Comparison of ENCODE assay signal across 8 mouse cellular contexts in the genomic region with DNA sequence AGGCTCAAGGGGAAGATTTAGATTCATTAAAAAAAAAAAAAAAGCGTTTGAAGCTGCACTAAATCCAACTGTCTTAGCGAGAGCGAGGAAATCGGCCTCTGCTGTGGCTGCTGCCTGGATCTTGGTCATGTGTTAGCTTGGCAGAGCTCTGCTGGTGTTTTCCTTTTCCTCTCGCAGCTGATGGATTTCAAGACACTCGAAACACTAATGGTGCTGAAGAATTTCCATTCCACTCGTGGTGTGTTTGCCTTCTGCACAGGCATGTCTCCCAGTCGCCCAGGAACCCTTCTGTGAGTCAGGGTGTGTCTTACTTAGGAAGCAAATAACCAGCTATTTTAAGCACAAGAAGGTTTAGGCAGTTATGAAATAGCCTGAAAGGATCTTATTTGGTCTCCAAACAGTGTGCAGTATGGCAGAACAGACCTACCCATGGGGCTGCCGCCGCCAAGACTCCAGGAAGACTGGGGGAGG. TPM values are rescaled to one million over a fixed set of nuclear protein-coding genes. Genes with fewer than 3 reads are reported as not detected.
DNase-seq lines count a peak whose midpoint lies in the region; ATAC-seq and TF ChIP-seq lines count a peak whose summit lies in the region.

No protein-coding gene starts in this region.

- peak; percentile 19 for DNase-seq in kidney, adult 2 months
- no peak for DNase-seq in kidney, postnatal 14 days
- DNase-seq in cerebellum, postnatal 14 days, result peak; percentile 39 to 41
- no peak for DNase-seq in limb, embryonic 14.5 days (ENCODE audit: low spot score)
- no peak for DNase-seq in spleen, adult 12 weeks (ENCODE audit: low spot score)
- DNase-seq in adrenal gland, postnatal 14 days, result no peak

- H3K4me1 ChIP-seq in kidney, adult 2 months (ENCODE audit: control insufficient read depth, insufficient read depth, low read length), result no peaks in the 10 kb centered on the region
- H3K4me1 ChIP-seq in hindbrain, embryonic 12.5 days, result peaks cover 16% of the 10 kb centered on the region
- H3K4me1 ChIP-seq in limb, embryonic 14.5 days (ENCODE audit: control insufficient read depth, insufficient read depth, low read length), result 0 out of 2 replicates have a peak, but pooled peaks cover 7% of the 10 kb centered on the region
- H3K4me1 ChIP-seq in neural tube, embryonic 14.5 days (ENCODE audit: control insufficient read depth, insufficient read depth, low read length), result peaks cover 11% of the 10 kb centered on the region

- TF ChIP-seq CTCF in kidney, adult 2 months (conservative IDR thresholded peaks at IDR 0.05; ENCODE audit: insufficient read depth, insufficient read length, low read depth, low read length), result no peak

- no peak overlapping the region for H3K27ac ChIP-seq in kidney, adult 2 months (ENCODE audit: insufficient read depth, low read depth, low read length)
- H3K27ac ChIP-seq in hindbrain, embryonic 12.5 days, result 0 out of 2 replicates have a peak overlapping the region, but pooled peaks have one; percentile 32
- H3K27ac ChIP-seq in limb, embryonic 14.5 days (replicated peaks; ENCODE audit: low read depth, low read length), result peak overlapping the region; percentile 55; the same call in 1 of the 2 replicates
- H3K27ac ChIP-seq in neural tube, embryonic 14.5 days (ENCODE audit: low read depth, low read length), result peak overlapping the region; percentile 52; the same call in 1 of the 2 replicates

- no peaks in the 10 kb centered on the region for H3K27me3 ChIP-seq in kidney, adult 2 months (replicated peaks; ENCODE audit: control insufficient read depth, insufficient read depth, low read length)
- no peaks in the 10 kb centered on the region for H3K27me3 ChIP-seq in hindbrain, embryonic 12.5 days
- H3K27me3 ChIP-seq in limb, embryonic 14.5 days (ENCODE audit: control insufficient read depth, insufficient read depth, low read length), result no peaks in the 10 kb centered on the region
- H3K27me3 ChIP-seq in neural tube, embryonic 14.5 days (ENCODE audit: control insufficient read depth, insufficient read depth, low read length), result no peaks in the 10 kb centered on the region

- no peak overlapping the region for H3K4me3 ChIP-seq in kidney, adult 2 months (ENCODE audit: insufficient read depth, low read depth, low read length)
- no peak overlapping the region for H3K4me3 ChIP-seq in hindbrain, embryonic 12.5 days
- H3K4me3 ChIP-seq in limb, embryonic 14.5 days (replicated peaks; ENCODE audit: low read length), result no peak overlapping the region
- no peak overlapping the region for H3K4me3 ChIP-seq in neural tube, embryonic 14.5 days (ENCODE audit: low read depth, low read length)

- no peaks in the 10 kb centered on the region for H3K9me3 ChIP-seq in hindbrain, embryonic 12.5 days (replicated peaks)
- no peaks in the 10 kb centered on the region for H3K9me3 ChIP-seq in limb, embryonic 14.5 days (ENCODE audit: control insufficient read depth, low read length)
- H3K9me3 ChIP-seq in neural tube, embryonic 14.5 days (ENCODE audit: control insufficient read depth, low read length), result no peaks in the 10 kb centered on the region

- H3K36me3 ChIP-seq in kidney, adult 2 months (ENCODE audit: control insufficient read depth, insufficient read depth, low read length), result no peaks in the 10 kb centered on the region
- no peaks in the 10 kb centered on the region for H3K36me3 ChIP-seq in hindbrain, embryonic 12.5 days
- no peaks in the 10 kb centered on the region for H3K36me3 ChIP-seq in limb, embryonic 14.5 days (ENCODE audit: control insufficient read depth, insufficient read depth, low read length)
- no peaks in the 10 kb centered on the region for H3K36me3 ChIP-seq in neural tube, embryonic 14.5 days (ENCODE audit: control insufficient read depth, insufficient read depth, low read length)

- no peak overlapping the region for H3K9ac ChIP-seq in hindbrain, embryonic 12.5 days
- no peak overlapping the region; the same call in 1 of the 2 replicates for H3K9ac ChIP-seq in limb, embryonic 14.5 days (ENCODE audit: low read depth, low read length, severe bottlenecking)
- no peak overlapping the region; the same call in 1 of the 2 replicates for H3K9ac ChIP-seq in neural tube, embryonic 14.5 days (replicated peaks; ENCODE audit: low read depth, low read length)

- no peak overlapping the region for H3K4me2 ChIP-seq in hindbrain, embryonic 12.5 days (replicated peaks)
- 0 out of 2 replicates have a peak overlapping the region, but pooled peaks have one; percentile 13 for H3K4me2 ChIP-seq in limb, embryonic 14.5 days (replicated peaks; ENCODE audit: low read depth, low read length, severe bottlenecking)
- H3K4me2 ChIP-seq in neural tube, embryonic 14.5 days (ENCODE audit: low read depth, low read length), result no peak overlapping the region

- WGBS in kidney, adult 2 months, result 31% methylated on average over 10 of the region's 10 CpGs
- WGBS in hindbrain, embryonic 12.5 days, result 60% methylated on average over 10 of the region's 10 CpGs
- WGBS in limb, embryonic 14.5 days, result 44% methylated on average over 10 of the region's 10 CpGs
- WGBS in neural tube, embryonic 14.5 days, result 36% methylated on average over 10 of the region's 10 CpGs

- no peak for ATAC-seq in hindbrain, embryonic 12.5 days (ENCODE audit: low FRiP score)
- ATAC-seq in limb, embryonic 14.5 days (ENCODE audit: low FRiP score, low read depth), result no peak
- ATAC-seq in neural tube, embryonic 14.5 days (ENCODE audit: low read depth), result no peak

- TF ChIP-seq POLR2A in kidney, adult 2 months (IDR thresholded peaks at IDR 0.05; ENCODE audit: low read depth, low read length), result no peak
- TF ChIP-seq POLR2A in limb, embryonic 14.5 days (IDR thresholded peaks at IDR 0.05; ENCODE audit: borderline replicate concordance, extremely low read depth, insufficient read depth, insufficient read length), result no peak

RNA-seq across cellular contexts. Expression of a gene that starts 1.1 kb away (rescaled TPM):
- polyA plus RNA-seq in kidney, adult 2 months (2012; rRNA removed), result 0.05 and 0.07 TPM in 2 replicates
- polyA plus RNA-seq in hindbrain, embryonic 12.5 days (2016; fragmentation: Nextera tagmentation; extraction: Ambion mirVana), result 0.13 and 0.27 TPM in 2 replicates
- 0.08 and 0.14 TPM in 2 replicates for polyA plus RNA-seq in limb, embryonic 14.5 days (2012; rRNA removed)
- polyA plus RNA-seq in limb, embryonic 14.5 days (2014; fragmentation: Nextera tagmentation; extraction: Ambion mirVana), result 0.10 and 0.22 TPM in 2 replicates
- 0.11 and 0.14 TPM in 2 replicates for polyA plus RNA-seq in neural tube, embryonic 14.5 days (2014; fragmentation: Nextera tagmentation; extraction: Ambion mirVana)
- 11.9 and 12.5 TPM in 2 replicates for total RNA-seq in adrenal gland, postnatal 14 days (2021)

RNA-seq across cellular contexts. Expression of a gene that starts 29.7 kb away (rescaled TPM):
- 21.2 and 27.5 TPM in 2 replicates for polyA plus RNA-seq in kidney, adult 2 months (2012; rRNA removed)
- polyA plus RNA-seq in hindbrain, embryonic 12.5 days (2016; fragmentation: Nextera tagmentation; extraction: Ambion mirVana), result 264 and 270 TPM in 2 replicates
- polyA plus RNA-seq in limb, embryonic 14.5 days (2012; rRNA removed), result 53.0 and 57.7 TPM in 2 replicates
- 192 and 196 TPM in 2 replicates for polyA plus RNA-seq in limb, embryonic 14.5 days (2014; fragmentation: Nextera tagmentation; extraction: Ambion mirVana)
- 298 and 333 TPM in 2 replicates for polyA plus RNA-seq in neural tube, embryonic 14.5 days (2014; fragmentation: Nextera tagmentation; extraction: Ambion mirVana)
- total RNA-seq in adrenal gland, postnatal 14 days (2021), result 132 and 134 TPM in 2 replicates

Comparison
In these comparisons a context has a peak if more than half of its experiments do, and no peak if none do; other contexts are left out.
1. DNase-seq: peak in kidney, adult 2 months (single experiment) and cerebellum, postnatal 14 days (2 of 2); none in kidney, postnatal 14 days (single experiment), limb, embryonic 14.5 days (single experiment), spleen, adult 12 weeks (single experiment) and adrenal gland, postnatal 14 days (single experiment).